Mouse (Mus musculus) layer of hippocampus, postnatal 10 days (tissue): ENCODE results near the gene Rhox2h. TPM values are rescaled to one million over a fixed set of nuclear protein-coding genes. Genes with fewer than 3 reads are reported as not detected.
"Not testable (repeated sequence)": the region's sequence is repeated elsewhere in the genome, so short reads cannot be mapped to it uniquely, and the experiment has no call there.

Experiments used
- DNase-seq, 2 experiments: peaks; one replicate each; pipeline ENCODE4 v3.0.0; 2021; ENCODE audit warnings: low spot score in 2 of 2
- long read RNA-seq: library from polyadenylated mRNA; stranded (forward); transcript quantifications from one replicate; pipeline ENCODE4 v2.0.0, GENCODE M21; 2023
- total RNA-seq, 2 experiments: library from RNA; stranded (reverse); gene quantifications; 2 replicates each; pipeline ENCODE4 v1.2.3; 2021

The Rhox2h gene
- not detected for total RNA-seq
- long read RNA-seq: 0 reads

- DNase-seq: not testable (repeated sequence)
Observed at GRCm38 (mm10) chrX:37673177-37673576, at the start of gene Rhox2h. Rhox2h (minus strand) TSS chrX:37673277.

GRCm38 (mm10) chrX:37701821-37702387, 28.8 kb upstream of the Rhox2h start:
- DNase-seq: no peak

GRCm38 (mm10) chrX:37692261-37692660, 19.2 kb upstream of the Rhox2h start:
- no peak for DNase-seq

- DNase-seq: no peak
Observed at GRCm38 (mm10) chrX:37683031-37683715, 10.1 kb upstream of the Rhox2h start.

GRCm38 (mm10) chrX:37668664-37669063, 4.4 kb downstream of the Rhox2h start, which contains the start of gene Rhox3h:
Rhox3h (minus strand) TSS chrX:37668764.
- DNase-seq: not testable (repeated sequence)

- DNase-seq: not testable (repeated sequence)
Observed at GRCm38 (mm10) chrX:37651227-37651626, 21.9 kb downstream of the Rhox2h start, which contains the start of gene Rhox4g. Rhox4g (minus strand) TSS chrX:37651327.

GRCm38 (mm10) chrX:37643370-37643769, 29.7 kb downstream of the Rhox2h start, which contains the start of gene Rhox2g:
Rhox2g (minus strand) TSS chrX:37643470.
- not testable (repeated sequence) for DNase-seq

GRCm38 (mm10) chrX:37628512-37628911, 44.6 kb downstream of the Rhox2h start, which contains the start of gene Rhox3g:
Rhox3g (minus strand) TSS chrX:37628612.
- not testable (repeated sequence) for DNase-seq

Other genes starting within 250 kb of the Rhox2h start
- not detected for gene Rhox4b, start 240.8 kb downstream of the Rhox2h start, total RNA-seq
- gene Rhox2c, start 219.6 kb downstream of the Rhox2h start, total RNA-seq: not detected
- not detected for gene Rhox3c, start 214.7 kb downstream of the Rhox2h start, total RNA-seq
- gene Rhox4c, start 192.9 kb downstream of the Rhox2h start, total RNA-seq: not detected
- not detected for gene Rhox2d, start 179.8 kb downstream of the Rhox2h start, total RNA-seq
- not detected for gene Rhox4d, start 158.9 kb downstream of the Rhox2h start, total RNA-seq
- gene Rhox2e, start 142.8 kb downstream of the Rhox2h start, total RNA-seq: not detected
- gene Rhox3e, start 131.3 kb downstream of the Rhox2h start, total RNA-seq: not detected
- gene Rhox4e, start 115.9 kb downstream of the Rhox2h start, total RNA-seq: not detected
- gene Rhox2f, start 101.9 kb downstream of the Rhox2h start, total RNA-seq: not detected
- not detected for gene Rhox3f, start 92.3 kb downstream of the Rhox2h start, total RNA-seq
- gene Rhox4f, start 65.6 kb downstream of the Rhox2h start, total RNA-seq: not detected
- gene Rhox3g, start 44.7 kb downstream of the Rhox2h start, total RNA-seq: not detected
- not detected for gene Rhox2g, start 29.8 kb downstream of the Rhox2h start, total RNA-seq
- gene Rhox4g, start 21.9 kb downstream of the Rhox2h start, total RNA-seq: not detected
- gene Rhox3h, start 4.5 kb downstream of the Rhox2h start, total RNA-seq: not detected
- gene Rhox5, start 131.6 kb upstream of the Rhox2h start, total RNA-seq: not detected
- gene Rhox6, start 153.6 kb upstream of the Rhox2h start, total RNA-seq: not detected
- not detected for gene Rhox7a, start 158.4 kb upstream of the Rhox2h start, total RNA-seq
- not detected for gene Rhox8, start 205.7 kb upstream of the Rhox2h start, total RNA-seq
- not detected for gene Rhox7b, start 224.0 kb upstream of the Rhox2h start, total RNA-seq
- not detected for gene Rhox9, start 228.5 kb upstream of the Rhox2h start, total RNA-seq